Comparison of ENCODE assay signal across 28 mouse cellular contexts in the genomic region with DNA sequence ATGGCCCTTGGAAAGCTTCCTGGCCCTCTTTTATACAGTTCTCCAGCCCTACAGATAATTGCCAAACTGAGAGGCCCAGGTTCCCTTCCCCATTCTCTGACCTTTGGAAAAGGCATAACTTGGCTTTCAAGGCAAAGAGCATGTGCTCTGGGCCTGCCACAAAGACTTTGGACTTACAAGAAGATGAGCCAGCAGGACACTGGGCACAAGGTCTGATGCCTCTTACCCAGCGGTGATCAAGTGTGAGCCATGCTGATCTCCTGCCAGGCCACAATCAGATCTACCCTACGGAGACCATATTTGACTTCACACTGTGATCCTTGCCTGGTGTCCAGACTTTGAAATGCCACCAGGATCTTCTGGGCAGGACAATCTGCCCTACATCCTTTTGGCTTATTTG. TPM values are rescaled to one million over a fixed set of nuclear protein-coding genes. Genes with fewer than 3 reads are reported as not detected.
DNase-seq lines count a peak whose midpoint lies in the region; ATAC-seq lines count a peak whose summit lies in the region.
"Had no signal": no experiment of that assay in that cellular context is flagged by ENCODE, and none has a peak within 500 bp of the region (broad histone marks: within the 10 kb centered on the region; RNA-seq: fewer than 3 reads in every experiment).

No protein-coding gene starts in this region.

- no peaks in the 10 kb centered on the region for H3K36me3 ChIP-seq in kidney, embryonic 16.5 days (ENCODE audit: insufficient read depth, low read length)
- H3K36me3 ChIP-seq: heart, embryonic 15.5 days; midbrain, embryonic 13.5 days; neural tube, embryonic 12.5 days had no signal

- no peak overlapping the region for H3K4me3 ChIP-seq in kidney, embryonic 16.5 days (ENCODE audit: low read length)
- H3K4me3 ChIP-seq: heart, adult 2 months; heart, embryonic 15.5 days; midbrain, embryonic 13.5 days; neural tube, embryonic 12.5 days had no signal

- no peak for ATAC-seq in kidney, embryonic 16.5 days (ENCODE audit: low FRiP score, low TSS enrichment)
- ATAC-seq in erythroblast, adult 5-6 weeks (replicated peaks; ENCODE audit: low FRiP score, poor library complexity, severe bottlenecking) = no peak
- ATAC-seq: hindbrain, postnatal 0 days; midbrain, embryonic 13.5 days had no signal

- no peak overlapping the region for H3K9ac ChIP-seq in kidney, embryonic 16.5 days (replicated peaks; ENCODE audit: low read length)
- H3K9ac ChIP-seq: heart, embryonic 15.5 days; midbrain, embryonic 13.5 days; neural tube, embryonic 12.5 days had no signal

- DNase-seq in adrenal gland, adult 2 months = peak; percentile 5
- no peak for DNase-seq in adrenal gland, adult (ENCODE audit: inconsistent age in 2 of 2, low spot score in 1 of 2)
- DNase-seq in kidney, adult 18-20 months = peak; percentile 75
- peak; percentile 10 to 17 for DNase-seq in cerebellum, postnatal 36 days
- DNase-seq in kidney, postnatal 25 days = peak; percentile 76 to 93
- no peak for DNase-seq in spleen, adult 18-20 months
- DNase-seq: adrenal gland, postnatal 10 days; gastrocnemius, postnatal 10 days; heart, adult 2 months; lung, postnatal 14 days; right cerebral cortex, adult 18-20 months; thymus, postnatal 36 days had no signal

- peaks cover 8% of the 10 kb centered on the region; the same call in 1 of the 2 replicates for H3K9me3 ChIP-seq in kidney, embryonic 16.5 days (ENCODE audit: low read length)
- H3K9me3 ChIP-seq: heart, embryonic 15.5 days had no signal

- H3K27ac ChIP-seq in kidney, embryonic 16.5 days (ENCODE audit: low read length) = no peak overlapping the region
- H3K27ac ChIP-seq: heart, adult 2 months; heart, embryonic 15.5 days; hindbrain, postnatal 0 days; midbrain, embryonic 13.5 days; neural tube, embryonic 12.5 days had no signal

- H3K4me1 ChIP-seq in kidney, embryonic 16.5 days (ENCODE audit: insufficient read depth, low read length) = no peaks in the 10 kb centered on the region
- H3K4me1 ChIP-seq: heart, embryonic 15.5 days; midbrain, embryonic 13.5 days; neural tube, embryonic 12.5 days had no signal

- H3K27me3 ChIP-seq in kidney, embryonic 16.5 days (ENCODE audit: insufficient read depth, low read length) = no peaks in the 10 kb centered on the region
- H3K27me3 ChIP-seq: heart, embryonic 15.5 days; midbrain, embryonic 13.5 days; neural tube, embryonic 12.5 days had no signal

- no peak overlapping the region for H3K4me2 ChIP-seq in kidney, embryonic 16.5 days (replicated peaks; ENCODE audit: low read depth, low read length)
- H3K4me2 ChIP-seq: heart, embryonic 15.5 days; midbrain, embryonic 13.5 days; neural tube, embryonic 12.5 days had no signal

- WGBS in kidney, embryonic 16.5 days = 96% methylated on average over 2 of the region's 2 CpGs

RNA-seq across cellular contexts. Expression of a gene that starts 15.7 kb away (rescaled TPM):
- under 1 TPM in 1 of 2 experiments, not detected in 1; 0.12 TPM for total RNA-seq in adrenal gland, adult 2 months (2021)
- polyA plus RNA-seq in adrenal gland, adult 2 months (2012; rRNA removed) = not detected in 2 replicates
- not detected in 2 replicates for polyA plus RNA-seq in kidney, embryonic 16.5 days (2015; fragmentation: Nextera tagmentation; extraction: Ambion mirVana)
- not detected in 2 replicates for total RNA-seq in erythroblast, adult 5-6 weeks (2015; ENCODE audit: low replicate concordance)
- total RNA-seq in erythroblast, adult 5-6 weeks (2017; ENCODE audit: low replicate concordance) = not detected in 2 replicates
- total RNA-seq: gastrocnemius, postnatal 10 days; heart, adult 2 months; hematopoietic stem cell, adult 5-6 weeks; hindbrain, postnatal 0 days; layer of hippocampus, postnatal 25 days; left cerebral cortex, postnatal 10 days; megakaryocyte, adult 5-6 weeks had no signal
- polyA plus RNA-seq: brain, embryonic 14.5 days; cerebellum, adult 2 months; forebrain, embryonic 11.5 days; frontal cortex, adult 2 months; heart, adult 2 months; heart, embryonic 15.5 days; hindbrain, postnatal 0 days; limb, embryonic 14.5 days; liver, embryonic 16.5 days; midbrain, embryonic 13.5 days; neural tube, embryonic 12.5 days had no signal

RNA-seq across cellular contexts. Expression of a gene that starts 23.4 kb away (rescaled TPM):
- total RNA-seq in adrenal gland, adult 2 months (2021) = 1 to 10 TPM; 2.5 to 3.0 TPM
- polyA plus RNA-seq in adrenal gland, adult 2 months (2012; rRNA removed) = 0.73 and 0.75 TPM in 2 replicates
- polyA plus RNA-seq in kidney, embryonic 16.5 days (2015; fragmentation: Nextera tagmentation; extraction: Ambion mirVana) = 0.42 and 0.61 TPM in 2 replicates
- total RNA-seq in erythroblast, adult 5-6 weeks (2015; ENCODE audit: low replicate concordance) = 255 and 269 TPM in 2 replicates
- 137 and 175 TPM in 2 replicates for total RNA-seq in erythroblast, adult 5-6 weeks (2017; ENCODE audit: low replicate concordance)
- polyA plus RNA-seq: forebrain, embryonic 11.5 days; midbrain, embryonic 13.5 days; neural tube, embryonic 12.5 days had no signal

RNA-seq across cellular contexts. Expression of a gene that starts 37.8 kb away (rescaled TPM):
- not detected for total RNA-seq in adrenal gland, adult 2 months (2021)
- not detected in 2 replicates for polyA plus RNA-seq in adrenal gland, adult 2 months (2012; rRNA removed)
- not detected in 2 replicates for polyA plus RNA-seq in kidney, embryonic 16.5 days (2015; fragmentation: Nextera tagmentation; extraction: Ambion mirVana)
- total RNA-seq in erythroblast, adult 5-6 weeks (2015; ENCODE audit: low replicate concordance) = not detected in 2 replicates
- total RNA-seq in erythroblast, adult 5-6 weeks (2017; ENCODE audit: low replicate concordance) = not detected in 2 replicates
- total RNA-seq: adrenal gland, postnatal 10 days; gastrocnemius, postnatal 10 days; heart, adult 2 months; hematopoietic stem cell, adult 5-6 weeks; hindbrain, postnatal 0 days; layer of hippocampus, postnatal 25 days; left cerebral cortex, postnatal 10 days; megakaryocyte, adult 5-6 weeks had no signal
- polyA plus RNA-seq: brain, embryonic 14.5 days; cerebellum, adult 2 months; forebrain, embryonic 11.5 days; frontal cortex, adult 2 months; heart, embryonic 15.5 days; hindbrain, postnatal 0 days; liver, embryonic 16.5 days; midbrain, embryonic 13.5 days; neural tube, embryonic 12.5 days had no signal

RNA-seq across cellular contexts. Expression of a gene that starts 58.9 kb away (rescaled TPM):
- total RNA-seq in adrenal gland, adult 2 months (2021) = 1 to 10 TPM; 2.6 to 3.7 TPM
- 2.2 and 2.5 TPM in 2 replicates for polyA plus RNA-seq in adrenal gland, adult 2 months (2012; rRNA removed)
- 1.6 and 1.8 TPM in 2 replicates for polyA plus RNA-seq in kidney, embryonic 16.5 days (2015; fragmentation: Nextera tagmentation; extraction: Ambion mirVana)
- not detected in 2 replicates for total RNA-seq in erythroblast, adult 5-6 weeks (2015; ENCODE audit: low replicate concordance)
- total RNA-seq in erythroblast, adult 5-6 weeks (2017; ENCODE audit: low replicate concordance) = not detected in 2 replicates
- total RNA-seq: gastrocnemius, postnatal 10 days; hematopoietic stem cell, adult 5-6 weeks; hindbrain, postnatal 0 days; megakaryocyte, adult 5-6 weeks had no signal
- polyA plus RNA-seq: brain, embryonic 14.5 days; forebrain, embryonic 11.5 days; frontal cortex, adult 2 months; hindbrain, postnatal 0 days; midbrain, embryonic 13.5 days; neural tube, embryonic 12.5 days had no signal

Comparison
In these comparisons a context has a peak if more than half of its experiments do, and no peak if none do; other contexts are left out.
1. DNase-seq: peak in adrenal gland, adult 2 months (single experiment), kidney, adult 18-20 months (single experiment), cerebellum, postnatal 36 days (2 of 2) and kidney, postnatal 25 days (2 of 2); none in adrenal gland, adult (0 of 2) and spleen, adult 18-20 months (0 of 2).
2. RNA of a gene that starts 23.4 kb away (total RNA-seq): 137 to 269 TPM in erythroblast, adult 5-6 weeks; 2.5 to 3.0 TPM in adrenal gland, adult 2 months; every median in the first group is over 10 times any median in the second.